Comparison of ENCODE assay signal across 8 mouse cellular contexts in the genomic region with DNA sequence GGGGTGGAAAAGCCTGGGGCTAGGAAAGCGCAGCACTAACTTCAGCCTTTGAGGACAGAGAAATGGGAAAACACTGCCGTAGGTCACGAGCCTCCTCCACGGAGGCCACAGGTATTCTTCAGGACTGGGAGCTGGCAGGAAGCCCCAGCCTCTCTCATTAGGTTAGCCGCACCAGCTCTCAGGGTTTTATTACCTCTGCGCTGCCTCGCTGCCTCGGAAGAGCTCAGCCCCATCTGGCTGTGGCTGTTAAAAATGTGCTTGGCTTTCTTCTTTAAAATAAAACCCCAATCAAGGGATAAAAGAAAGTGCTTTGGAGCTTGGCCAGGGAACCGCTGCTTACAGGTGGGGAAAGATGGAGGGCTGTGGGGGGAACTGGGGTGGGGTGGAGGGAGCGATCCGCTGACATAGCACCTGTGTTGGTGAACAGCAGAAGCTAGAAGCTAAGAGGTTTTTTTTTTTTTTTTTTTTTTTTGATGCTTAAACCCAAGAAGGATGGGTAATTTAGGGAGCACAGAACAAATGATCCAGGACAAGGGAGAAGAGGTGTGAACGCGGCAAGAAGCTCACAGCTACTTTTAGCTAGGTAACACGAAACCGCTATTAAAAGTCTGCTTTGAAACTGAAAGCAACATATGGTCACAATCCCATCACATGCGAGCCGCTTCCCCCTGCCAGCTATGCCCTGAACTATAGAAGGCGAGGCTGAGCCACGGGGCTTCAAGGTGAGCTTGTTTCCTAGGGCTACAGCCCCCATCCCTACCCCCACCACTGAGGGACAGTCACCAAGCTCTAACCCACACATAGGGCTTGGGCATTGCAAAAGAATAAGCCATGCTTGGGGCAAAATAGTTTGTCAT. TPM values are rescaled to one million over a fixed set of nuclear protein-coding genes. Genes with fewer than 3 reads are reported as not detected.
A peak's percentile ranks its signal among the peaks of the same experiment; 100 is the strongest.
DNase-seq lines count a peak whose midpoint lies in the region; ATAC-seq and TF ChIP-seq lines count a peak whose summit lies in the region.

No protein-coding gene starts in this region.

- TF ChIP-seq CTCF in layer of hippocampus, adult 2 months (conservative IDR thresholded peaks at IDR 0.05): 0 out of 2 replicates have a peak, but pooled peaks have one; percentile 10

- DNase-seq in layer of hippocampus, adult 2 months (ENCODE audit: low spot score in 2 of 2): no peak
- no peak for DNase-seq in layer of hippocampus, adult 9-10 months (ENCODE audit: low spot score)
- peak; percentile 26 for DNase-seq in kidney, adult 18-20 months
- no peak for DNase-seq in adrenal gland, adult (ENCODE audit: inconsistent age in 2 of 2, low spot score in 1 of 2)
- DNase-seq in testis, postnatal 10 days (ENCODE audit: low spot score): no peak
- DNase-seq in adrenal gland, postnatal 4 days (ENCODE audit: low spot score in 2 of 2): no peak

- H3K27ac ChIP-seq in layer of hippocampus, adult 2 months: no peak overlapping the region

- H3K4me3 ChIP-seq in layer of hippocampus, adult 2 months: no peak overlapping the region; the same call in 1 of the 2 replicates

- ATAC-seq in common myeloid progenitor, adult 5-6 weeks (replicated peaks; ENCODE audit: low read depth, poor library complexity, severe bottlenecking): peak; percentile 50
- ATAC-seq in monocyte, adult 5-6 weeks (replicated peaks; ENCODE audit: insufficient number of reproducible peaks, low FRiP score, low TSS enrichment, poor library complexity, severe bottlenecking): 0 out of 2 replicates have a peak, but pooled peaks have one; percentile 13

RNA-seq across cellular contexts. Expression of a gene that starts 34.9 kb away (rescaled TPM):
- total RNA-seq in layer of hippocampus, adult 2 months (2021): 1 to 10 TPM; 5.9 to 7.8 TPM
- total RNA-seq in common myeloid progenitor, adult 5-6 weeks (2017): not detected in 2 replicates
- not detected in 3 replicates for total RNA-seq in monocyte, adult 5-6 weeks (2017)
- total RNA-seq in adrenal gland, postnatal 4 days (2021): 1 to 10 TPM; 4.2 to 5.0 TPM

RNA-seq across cellular contexts. Expression of a gene that starts 47.7 kb away (rescaled TPM):
- total RNA-seq in layer of hippocampus, adult 2 months (2021): 10 to 100 TPM; 21.0 to 22.0 TPM
- total RNA-seq in common myeloid progenitor, adult 5-6 weeks (2017): 8.1 and 8.8 TPM in 2 replicates
- 31.2 to 45.9 TPM (median 45.4 TPM) in 3 replicates for total RNA-seq in monocyte, adult 5-6 weeks (2017)
- 10 to 100 TPM; 69.3 to 76.0 TPM for total RNA-seq in adrenal gland, postnatal 4 days (2021)
